Mouse (Mus musculus) cerebellum, adult 9-10 months (tissue): ENCODE measurements at regions not wholly inside any gene's neighbourhood (a gene's known extent, or its start where the extent isn't known, plus 50 kb on each side); places are given as distances from the start of the nearest gene placed in this dataset.

Experiments
- DNase-seq: peaks from one replicate; pipeline ENCODE4 v3.0.0; 2022

DNA sequence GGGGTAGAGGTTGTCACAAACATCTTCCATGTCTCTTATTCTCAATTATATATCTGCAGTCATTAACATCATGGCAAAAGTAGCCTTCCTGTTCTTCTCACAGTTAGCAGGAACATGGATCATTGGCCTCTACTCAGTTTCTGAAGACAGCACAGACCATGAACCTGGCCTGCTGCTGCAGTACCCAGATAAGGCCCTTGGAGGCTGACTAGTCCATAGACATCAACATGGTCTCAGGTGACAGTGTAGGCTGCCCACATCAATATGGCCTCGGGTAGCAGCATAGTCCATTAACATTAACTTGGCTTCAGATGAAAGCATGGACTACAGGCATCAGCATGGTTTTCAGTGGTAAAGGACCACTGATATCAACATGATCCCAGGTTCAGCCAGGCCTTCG, 95.9 kb upstream of the Tmtc4 start:
- no peak for DNase-seq

DNA sequence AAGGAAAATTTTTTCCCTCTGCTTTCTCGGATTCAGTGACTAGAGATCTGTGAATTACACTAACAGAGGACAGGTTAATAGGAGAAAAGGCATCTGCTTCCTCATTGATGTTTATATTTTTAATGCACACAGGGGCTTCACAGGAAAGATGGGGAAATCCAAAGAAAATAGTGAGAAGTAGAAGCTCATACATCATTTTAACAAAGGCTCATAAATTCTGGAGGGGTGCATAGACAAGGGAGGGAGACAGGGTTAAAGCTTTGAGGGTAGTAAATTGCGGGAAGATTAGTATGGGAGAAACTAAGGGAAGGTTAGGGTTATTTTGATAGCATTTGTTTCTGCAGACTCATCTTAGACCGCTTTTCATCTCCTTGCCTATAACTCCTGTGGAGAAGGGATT, 95.0 kb upstream of the Tmtc4 start:
- DNase-seq: no peak

DNA sequence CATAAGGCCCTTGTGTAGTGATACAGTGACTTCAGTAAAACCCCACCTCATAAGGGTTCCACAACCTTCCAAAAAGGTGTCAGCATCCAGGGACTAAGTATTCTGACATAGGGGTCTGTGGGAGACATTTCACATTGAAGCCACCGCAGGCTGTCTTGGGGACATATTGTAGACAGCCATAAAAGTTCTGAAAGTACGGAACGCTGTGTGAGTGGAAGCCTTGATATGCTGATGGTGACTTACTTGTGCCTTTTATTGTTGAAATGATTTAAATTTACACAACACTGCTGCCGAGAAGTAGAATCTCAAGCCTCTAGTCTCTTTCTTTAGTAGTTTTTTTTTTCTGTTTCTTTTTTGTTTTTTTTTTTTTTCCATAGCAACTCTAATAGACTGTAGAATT, 82.5 kb upstream of the Tmtc4 start:
- no peak for DNase-seq

DNA sequence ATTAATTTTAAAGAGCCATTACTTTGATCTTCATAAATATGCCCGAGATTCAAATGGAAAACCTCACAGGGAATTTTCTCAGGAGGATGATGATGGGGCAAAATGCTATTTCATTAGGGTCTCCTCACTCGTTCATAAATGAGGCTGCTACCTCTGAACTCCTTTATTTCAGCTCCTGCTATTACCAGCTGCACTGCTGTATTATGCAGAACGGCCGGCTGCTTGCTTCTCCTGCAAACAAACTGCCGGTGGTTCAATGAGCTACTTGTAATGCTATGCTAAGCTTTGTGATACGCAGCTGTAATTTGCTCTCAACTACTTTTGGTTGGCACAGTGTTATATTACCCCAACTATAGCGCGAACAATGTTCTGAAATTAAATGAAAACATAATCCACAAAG, 81.7 kb upstream of the Tmtc4 start:
- no peak for DNase-seq

DNA sequence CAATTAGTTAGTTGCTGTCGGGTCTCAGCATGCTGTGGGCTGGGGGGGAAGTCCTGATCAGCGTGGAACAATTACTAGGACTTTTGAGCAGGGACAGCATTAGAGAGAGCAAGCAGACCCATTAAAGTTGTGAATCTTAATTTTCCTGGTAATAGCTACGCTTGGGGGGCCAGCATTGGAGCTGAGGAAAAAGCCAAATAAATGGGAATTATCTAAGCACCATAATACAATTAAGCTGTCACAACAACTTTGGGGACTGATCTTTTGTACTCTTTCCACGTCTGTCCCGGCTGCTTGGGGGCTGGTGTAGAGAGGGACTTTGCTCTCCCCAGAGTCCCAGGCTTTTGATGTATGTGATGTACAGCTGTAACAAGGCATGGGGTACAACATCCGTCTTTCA, 81.3 kb upstream of the Tmtc4 start:
- no peak for DNase-seq

DNA sequence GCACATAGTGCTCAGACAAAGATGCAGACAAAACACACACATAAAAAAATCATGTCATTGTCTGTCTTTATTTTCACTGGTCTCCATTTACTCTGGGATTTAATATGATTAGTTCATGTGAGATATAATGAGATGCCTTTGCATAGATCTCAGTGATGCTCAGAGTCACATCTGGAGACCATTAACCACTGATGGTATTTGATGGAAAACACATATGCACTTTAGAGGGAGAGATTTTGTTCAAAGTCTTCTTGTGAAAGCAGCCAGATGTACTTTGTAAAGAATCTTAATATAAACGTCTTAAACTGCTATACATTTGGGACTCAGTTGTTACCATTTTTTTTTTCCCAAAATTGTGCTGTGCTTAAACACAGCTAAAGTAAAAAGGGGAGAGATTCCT, 79.1 kb upstream of the Tmtc4 start:
- DNase-seq: no peak

DNA sequence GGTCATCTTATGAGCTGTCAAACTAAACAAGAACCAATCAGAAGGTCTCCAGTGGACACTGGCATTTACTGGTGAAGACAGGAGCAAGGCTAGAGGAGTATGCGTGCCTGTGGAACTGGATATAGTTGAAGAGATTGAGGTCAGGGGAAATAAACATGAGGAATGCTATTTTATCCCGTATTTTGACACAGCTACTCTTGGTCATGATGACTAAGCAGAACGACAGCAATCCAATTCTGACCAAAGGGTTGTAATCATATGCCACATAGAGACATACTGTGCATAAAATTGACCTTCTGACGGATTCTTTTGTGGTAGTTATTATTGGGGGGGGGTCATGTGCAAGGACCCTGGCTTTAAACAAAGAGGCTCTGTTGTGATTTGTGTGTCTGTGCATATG, 73.1 kb upstream of the Tmtc4 start:
- DNase-seq: no peak

DNA sequence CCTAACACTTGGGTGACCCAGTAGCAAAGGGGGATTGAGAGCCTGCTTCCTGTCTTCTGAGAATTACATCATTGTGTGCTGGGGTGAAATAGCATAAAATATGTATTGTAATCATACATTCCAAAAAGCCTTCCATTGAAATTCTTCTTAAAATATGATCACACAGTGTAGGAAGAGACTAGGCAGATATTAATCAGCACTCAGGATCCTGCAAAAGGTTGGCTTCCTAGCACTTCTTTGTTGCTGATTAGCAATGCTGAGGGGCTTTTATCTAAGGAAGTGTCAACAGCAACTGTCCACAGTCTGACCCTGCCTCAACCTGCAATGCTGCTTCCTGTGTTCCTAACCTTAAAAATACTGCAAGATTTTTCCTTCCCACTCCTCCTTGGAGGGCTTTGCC, 64.6 kb upstream of the Tmtc4 start:
- DNase-seq: no peak

DNA sequence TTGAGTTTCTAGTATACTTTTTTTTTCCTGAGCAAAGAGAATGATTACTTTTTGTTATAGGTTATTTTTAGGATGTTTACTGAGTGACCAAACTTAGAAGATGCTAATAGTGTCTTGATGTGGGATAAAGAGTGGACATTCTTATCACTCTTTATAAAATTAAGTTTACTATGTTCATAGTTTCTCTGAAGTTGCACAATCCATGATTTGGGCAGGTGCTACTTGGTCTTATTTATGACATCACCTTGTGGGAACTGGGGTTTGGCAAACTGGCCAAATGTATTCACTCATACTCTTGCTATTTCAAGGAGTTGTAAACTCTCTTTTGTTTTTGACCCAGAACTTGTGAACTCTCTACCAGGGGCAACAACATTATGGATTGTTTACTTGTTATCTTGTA, 56.2 kb upstream of the Tmtc4 start:
- no peak for DNase-seq

DNA sequence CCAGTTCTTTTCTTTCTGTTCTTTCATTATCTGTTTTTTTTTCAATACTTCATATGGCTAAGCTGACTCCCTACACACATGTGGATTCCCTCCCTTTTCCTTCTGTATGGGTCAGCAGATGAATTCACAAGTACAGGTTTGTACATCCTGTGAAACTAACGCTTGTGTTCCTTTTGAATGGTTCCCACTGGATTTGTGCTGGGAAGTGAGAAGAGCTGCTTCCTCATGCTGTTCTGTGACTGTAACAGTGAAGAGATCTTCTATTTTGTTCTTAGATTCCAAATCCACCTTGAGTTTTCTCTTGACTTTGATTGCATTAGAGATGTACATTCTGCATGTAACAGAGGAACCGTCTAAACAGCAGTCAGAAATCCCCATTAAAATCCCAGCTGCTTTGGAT, 53.6 kb upstream of the Tmtc4 start:
- no peak for DNase-seq
